Mouse (Mus musculus) thymus, adult 2 months (tissue): ENCODE results near the gene 2810408A11Rik. TPM values are rescaled to one million over a fixed set of nuclear protein-coding genes. Genes with fewer than 3 reads are reported as not detected.

Source experiments
- DNase-seq: peaks from one replicate; pipeline ENCODE4 v3.0.0; 2021
- H3K27ac ChIP-seq: fragments of 200-500 bp; 2 replicates; pipeline ENCODE4 v1.5.1; 2012; ENCODE audit warnings: low read length, control low read depth; ENCODE audit not compliant: control insufficient read depth, insufficient read depth
- H3K27me3 ChIP-seq: fragments of 200-500 bp; 2 replicates; pipeline ENCODE4 v1.6.1; 2012; ENCODE audit warnings: mild to moderate bottlenecking, low read length, moderate library complexity, mixed read lengths; ENCODE audit not compliant: control insufficient read depth, insufficient read depth
- H3K36me3 ChIP-seq: fragments of 200-500 bp; 2 replicates; pipeline ENCODE4 v1.6.1; 2012; ENCODE audit warnings: mild to moderate bottlenecking, low read length, moderate library complexity; ENCODE audit not compliant: control insufficient read depth, insufficient read depth
- H3K4me1 ChIP-seq: fragments of 200-500 bp; replicated peaks from 2 replicates; pipeline ENCODE4 v1.6.1; 2012; ENCODE audit warnings: low read length; ENCODE audit not compliant: control insufficient read depth, insufficient read depth
- H3K4me3 ChIP-seq: fragments of 200-500 bp; 2 replicates; pipeline ENCODE4 v1.5.1; 2012; ENCODE audit warnings: mild to moderate bottlenecking, low read length, control low read depth, moderate library complexity; ENCODE audit not compliant: control insufficient read depth, insufficient read depth
- CTCF ChIP-seq: fragments of 200-500 bp; IDR thresholded peaks from 2 replicates; pipeline ENCODE4 v1.5.1; 2012; ENCODE audit warnings: mild to moderate bottlenecking, control low read depth, low read length, moderate library complexity, borderline replicate concordance; ENCODE audit not compliant: control insufficient read depth, poor library complexity, insufficient read depth; ENCODE audit errors: extremely low read depth
- POLR2A ChIP-seq: fragments of 200-500 bp; IDR thresholded peaks from 2 replicates; pipeline ENCODE4 v1.6.1; 2012; ENCODE audit warnings: mild to moderate bottlenecking, low read length, control low read depth, moderate library complexity; ENCODE audit not compliant: control insufficient read depth, poor library complexity, insufficient read depth; ENCODE audit errors: extremely low read depth
- WGBS: fragments of 180-500 bp; shearing (Covaris S2); methylation state at CpG from one replicate; pipeline ENCODE4 v1.1.7; 2018; 5-methylcytosine and 5-hydroxymethylcytosine counted together
- polyA plus RNA-seq: library from polyadenylated mRNA; depleted of rRNA; stranded (reverse); fragments of >200 nt; gene quantifications from 2 replicates; pipeline ENCODE4 v1.2.3, GENCODE M21; 2012

The 2810408A11Rik gene
- polyA plus RNA-seq, 1 experiment, result 7.1 TPM

DNA sequence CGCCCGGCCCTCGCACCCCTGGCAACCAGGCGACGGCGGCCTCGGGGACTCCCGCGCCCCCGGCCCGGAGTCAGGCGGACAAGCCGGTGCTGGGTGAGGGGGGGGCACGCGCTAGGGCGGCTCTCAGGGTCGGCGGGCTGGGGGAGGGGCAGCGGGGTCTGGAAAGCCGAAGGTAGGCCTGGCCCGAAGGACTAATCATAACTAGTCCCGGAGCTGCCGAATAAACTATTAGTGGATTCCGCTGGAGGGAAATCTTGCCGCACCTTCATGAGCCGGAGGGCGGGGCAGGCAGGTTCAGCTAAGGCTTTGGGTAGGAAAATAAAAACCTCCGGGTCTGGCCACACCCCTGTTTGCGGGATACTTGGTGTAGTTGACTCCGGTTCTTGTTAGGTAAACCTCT is 35.4 kb upstream of the 2810408A11Rik start:
- H3K27me3 ChIP-seq, result no peaks in the 10 kb centered on the region
- no peak for TF ChIP-seq POLR2A
- TF ChIP-seq CTCF, result no peak
- WGBS, result 3% methylated on average over 30 of the region's 30 CpGs
- peaks cover 36% of the 10 kb centered on the region for H3K4me1 ChIP-seq
- DNase-seq, result peak; percentile 35
- H3K27ac ChIP-seq, result no peak overlapping the region
- peak overlapping the region; percentile 50 for H3K4me3 ChIP-seq
- no peaks in the 10 kb centered on the region for H3K36me3 ChIP-seq

DNA sequence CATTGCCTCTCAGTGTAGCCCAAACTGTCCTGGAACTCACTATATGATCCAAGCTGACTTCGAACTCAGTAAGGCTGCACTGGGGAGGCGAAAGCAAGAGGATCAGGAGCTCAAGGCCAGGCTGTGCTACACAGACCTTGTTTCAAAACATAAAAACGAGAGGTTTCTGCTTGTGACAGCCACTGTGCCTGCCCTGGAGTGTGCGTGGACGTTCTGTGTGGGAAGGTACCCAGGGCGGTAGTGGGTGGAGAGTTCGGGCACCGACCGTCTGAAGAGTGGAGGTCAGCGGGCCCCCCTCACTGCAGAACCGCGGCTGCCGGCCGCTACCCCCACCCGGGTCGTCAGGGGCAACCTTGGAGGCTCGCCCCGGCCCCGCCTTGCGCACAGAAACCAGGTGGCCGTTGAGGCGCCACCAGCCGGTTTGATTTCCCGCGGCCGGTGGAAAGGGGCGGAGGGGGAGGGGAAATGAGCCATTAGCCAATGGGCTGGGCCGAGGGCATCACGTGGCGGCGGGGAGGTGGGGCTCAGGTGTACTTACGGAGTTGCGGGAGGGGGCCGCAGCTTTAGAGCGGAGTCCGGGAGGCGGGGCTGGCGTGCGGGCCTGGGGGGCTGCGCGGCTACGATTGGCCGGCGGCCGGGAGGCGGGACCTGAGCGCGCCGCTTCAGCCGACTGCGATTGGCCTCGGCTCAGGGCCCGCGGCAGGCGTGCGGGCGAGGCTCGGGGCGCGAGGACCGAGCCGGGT is 34.5 kb upstream of the 2810408A11Rik start, which contains the start of gene Ybx2:
TSS of gene Ybx2 (plus strand) at position 660 of the 743 bp plus-strand sequence.
- 2% methylated on average over 62 of the region's 62 CpGs for WGBS
- Histone ChIP-seq H3K27me3 (no peaks in the 10 kb centered on the region), H3K4me3 (peak within 1 kb of the TSS; percentile 50), H3K36me3 (no peaks in the 10 kb centered on the region), H3K4me1 (peaks cover 39% of the 10 kb centered on the region), H3K27ac (no peak within 1 kb of the TSS)
- DNase-seq, result peak; percentile 92
- TF ChIP-seq POLR2A (no peak), CTCF (no peak)

DNA sequence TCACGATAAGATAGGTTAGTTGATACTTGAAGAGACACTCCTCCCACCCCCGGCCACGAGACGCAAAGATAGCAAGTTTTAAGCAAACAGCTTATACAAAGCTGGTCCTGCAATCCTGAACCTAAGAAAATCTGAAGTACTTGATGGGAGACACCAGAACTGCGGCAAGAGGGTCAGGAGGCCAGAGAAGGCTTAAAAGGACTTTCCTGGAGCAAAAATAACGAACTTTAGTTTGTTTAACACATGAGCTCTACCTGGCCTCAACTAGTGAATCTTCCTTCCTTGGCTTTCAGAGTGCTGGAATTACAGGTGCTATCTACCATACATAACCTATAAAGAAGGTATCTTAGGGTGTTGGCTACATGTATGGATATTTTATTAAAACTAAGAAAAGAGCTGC is 33.9 kb upstream of the 2810408A11Rik start:
- Histone ChIP-seq H3K4me3 (no peak overlapping the region), H3K27ac (no peak overlapping the region), H3K36me3 (no peaks in the 10 kb centered on the region), H3K27me3 (no peaks in the 10 kb centered on the region), H3K4me1 (peaks cover 39% of the 10 kb centered on the region)
- DNase-seq, result no peak
- TF ChIP-seq POLR2A (no peak), CTCF (no peak)
- WGBS, result 19% methylated on average over 6 of the region's 6 CpGs

DNA sequence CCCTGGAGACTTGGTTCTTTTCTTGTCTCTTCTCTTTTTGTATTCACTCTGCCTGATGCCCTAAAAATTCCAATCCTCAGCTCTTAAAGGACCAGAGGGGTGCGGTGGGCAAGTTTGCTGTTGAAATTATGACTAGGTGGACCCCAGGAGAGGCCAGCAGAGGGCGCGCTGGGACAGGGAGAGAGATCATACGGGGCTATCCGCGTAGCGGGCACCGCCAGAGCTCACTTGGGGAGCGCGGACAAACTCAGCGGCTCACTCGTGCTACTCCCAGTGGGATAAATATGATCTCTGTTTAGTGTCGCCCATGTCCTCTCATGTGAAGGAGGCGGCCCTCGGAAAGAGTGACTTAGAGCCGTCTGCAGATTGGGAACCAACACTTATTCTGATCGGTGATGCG is 33.4 kb upstream of the 2810408A11Rik start:
- DNase-seq, result peak; percentile 93
- peak overlapping the region; percentile 35; the same call in 1 of the 2 replicates for H3K27ac ChIP-seq
- H3K4me1 ChIP-seq, result peaks cover 39% of the 10 kb centered on the region
- no peaks in the 10 kb centered on the region for H3K36me3 ChIP-seq
- 1% methylated on average over 18 of the region's 18 CpGs for WGBS
- peak overlapping the region; percentile 29 for H3K4me3 ChIP-seq
- no peaks in the 10 kb centered on the region for H3K27me3 ChIP-seq
- TF ChIP-seq CTCF (peak; percentile 95), POLR2A (no peak)

DNA sequence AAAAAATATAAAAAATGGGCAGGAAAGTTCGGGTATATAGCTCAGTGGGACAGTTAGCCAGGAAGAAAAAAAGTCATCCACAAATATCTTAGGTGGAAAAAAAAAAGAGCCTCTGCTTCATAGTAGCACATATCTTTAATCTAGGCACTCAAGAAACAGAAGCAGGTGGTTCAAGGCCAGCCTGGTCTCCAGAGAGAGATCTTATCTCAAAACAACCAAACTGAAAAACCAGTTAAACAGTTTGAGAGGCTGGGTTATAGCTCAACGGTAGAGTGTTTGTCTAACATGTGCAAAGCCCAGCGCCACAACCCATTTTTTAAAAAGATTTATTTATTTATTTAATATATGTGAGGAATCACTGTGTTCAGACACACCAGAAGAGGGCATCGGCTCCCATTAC is 32.3 kb upstream of the 2810408A11Rik start:
- Histone ChIP-seq H3K4me1 (peaks cover 39% of the 10 kb centered on the region), H3K4me3 (no peak overlapping the region), H3K36me3 (no peaks in the 10 kb centered on the region), H3K27ac (no peak overlapping the region), H3K27me3 (no peaks in the 10 kb centered on the region)
- 10% methylated on average over 4 of the region's 4 CpGs for WGBS
- TF ChIP-seq POLR2A (no peak), CTCF (no peak)
- DNase-seq, result no peak

DNA sequence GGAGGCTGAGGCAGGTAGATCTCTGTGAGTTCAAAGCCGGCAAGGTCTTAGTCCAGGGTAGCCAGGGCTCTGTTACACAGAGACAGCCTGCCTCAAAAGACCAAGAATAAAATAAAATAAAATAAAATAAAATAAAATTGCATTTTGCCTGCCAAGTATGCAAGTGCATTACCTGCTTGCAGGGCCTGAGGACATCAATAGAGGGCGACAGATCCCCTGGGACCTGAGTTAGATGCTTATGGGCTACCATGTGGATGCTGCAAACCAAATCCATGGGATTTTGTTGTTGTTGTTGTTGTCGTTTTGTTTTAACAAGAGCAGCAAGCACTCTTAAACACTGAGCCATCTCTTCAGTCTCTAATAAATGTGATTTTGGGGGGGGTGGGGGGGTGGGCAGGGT is 31.5 kb upstream of the 2810408A11Rik start:
- Histone ChIP-seq H3K4me3 (no peak overlapping the region), H3K27ac (peak overlapping the region; percentile 91; the same call in 1 of the 2 replicates), H3K4me1 (peaks cover 39% of the 10 kb centered on the region), H3K27me3 (no peaks in the 10 kb centered on the region), H3K36me3 (no peaks in the 10 kb centered on the region)
- WGBS, result 68% methylated on average over 3 of the region's 3 CpGs
- TF ChIP-seq POLR2A (no peak), CTCF (no peak)
- DNase-seq, result peak; percentile 48
